Mouse (Mus musculus): Measurements from ENCODE around the gene Eno1. TPM values are rescaled to one million over a fixed set of nuclear protein-coding genes. Genes with fewer than 3 reads are reported as not detected.

Gene Eno1
- polyA plus RNA-seq, 1 experiment, result 1,403 TPM

DNA sequence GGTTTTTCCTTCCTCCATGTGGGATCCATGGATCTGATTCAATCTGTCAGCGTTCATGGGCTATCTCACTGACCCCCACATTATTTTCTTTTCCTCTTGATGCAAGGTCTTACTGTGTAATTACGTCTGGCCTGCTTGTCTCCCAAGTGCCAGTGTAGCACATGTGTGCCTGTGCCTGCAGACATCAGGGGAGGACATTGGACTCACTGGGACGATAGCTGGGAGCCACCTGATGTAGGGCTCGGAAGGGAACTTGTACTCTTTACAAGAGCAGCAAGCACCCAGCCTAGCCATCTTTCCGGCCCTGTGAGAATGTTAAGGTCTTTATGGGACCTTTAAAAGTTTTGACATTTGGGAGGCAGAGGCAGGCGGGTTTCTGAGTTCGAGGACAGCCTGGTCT, 58.3 kb downstream of the Eno1 start:
- Histone ChIP-seq H3K36me3 (ENCODE audit: control insufficient read depth, insufficient read depth, low read length, poor library complexity, severe bottlenecking) (no peaks in the 10 kb centered on the region), H3K27ac (ENCODE audit: insufficient read depth, low read length) (no peak overlapping the region), H3K4me1 (ENCODE audit: control insufficient read depth, insufficient read depth, low read length) (no peaks in the 10 kb centered on the region), H3K9me3 (replicated peaks; ENCODE audit: control insufficient read depth, insufficient read depth, low read length, poor library complexity, severe bottlenecking) (no peaks in the 10 kb centered on the region), H3K9ac (ENCODE audit: low read depth, poor library complexity, severe bottlenecking) (no peak overlapping the region), H3K27me3 (ENCODE audit: control insufficient read depth, insufficient read depth, low read length, poor library complexity, severe bottlenecking) (no peaks in the 10 kb centered on the region), H3K4me3 (ENCODE audit: low read depth, low read length) (no peak overlapping the region)
- TF ChIP-seq EP300 (IDR thresholded peaks at IDR 0.05; ENCODE audit: insufficient read depth, low read depth, low read length) (no peak), POLR2A (IDR thresholded peaks at IDR 0.05; ENCODE audit: insufficient read depth, low read length) (no peak), CTCF (IDR thresholded peaks at IDR 0.05; ENCODE audit: low read depth, low read length) (no peak)

GRCm38 (mm10) chr4:150295966-150296365, 59.4 kb downstream of the Eno1 start:
- no peaks in the 10 kb centered on the region for H3K4me1 ChIP-seq (ENCODE audit: control insufficient read depth, insufficient read depth, low read length)
- no peaks in the 10 kb centered on the region for H3K27me3 ChIP-seq (ENCODE audit: control insufficient read depth, insufficient read depth, low read length, poor library complexity, severe bottlenecking)
- no peak overlapping the region for H3K9ac ChIP-seq (ENCODE audit: low read depth, poor library complexity, severe bottlenecking)
- H3K4me3 ChIP-seq (ENCODE audit: low read depth, low read length), result no peak overlapping the region
- H3K36me3 ChIP-seq (ENCODE audit: control insufficient read depth, insufficient read depth, low read length, poor library complexity, severe bottlenecking), result no peaks in the 10 kb centered on the region
- TF ChIP-seq CTCF (IDR thresholded peaks at IDR 0.05; ENCODE audit: low read depth, low read length), result peak; percentile 50
- no peak for TF ChIP-seq EP300 (IDR thresholded peaks at IDR 0.05; ENCODE audit: insufficient read depth, low read depth, low read length)
- H3K9me3 ChIP-seq (replicated peaks; ENCODE audit: control insufficient read depth, insufficient read depth, low read length, poor library complexity, severe bottlenecking), result no peaks in the 10 kb centered on the region
- no peak overlapping the region for H3K27ac ChIP-seq (ENCODE audit: insufficient read depth, low read length)

Other genes starting within 250 kb of the Eno1 start
- gene H6pd, start 227.7 kb upstream of the Eno1 start, polyA plus RNA-seq (2011; ENCODE audit: insufficient read depth, insufficient read length, low read depth, missing spikeins), result 13.7 and 15.0 TPM in 2 replicates
- 2.2 and 2.7 TPM in 2 replicates for gene Gpr157, start 149.4 kb upstream of the Eno1 start, polyA plus RNA-seq (2011; ENCODE audit: insufficient read depth, insufficient read length, low read depth, missing spikeins)
- gene Slc2a5, start 117.4 kb upstream of the Eno1 start, polyA plus RNA-seq (2011; ENCODE audit: insufficient read depth, insufficient read length, low read depth, missing spikeins), result 2.2 TPM in 2 replicates
- not detected in 2 replicates for gene Slc2a7, start 87.7 kb upstream of the Eno1 start, polyA plus RNA-seq (2011; ENCODE audit: insufficient read depth, insufficient read length, low read depth, missing spikeins)
- not detected in 2 replicates for gene Car6, start 35.4 kb upstream of the Eno1 start, polyA plus RNA-seq (2011; ENCODE audit: insufficient read depth, insufficient read length, low read depth, missing spikeins)
- 77.3 and 93.6 TPM in 2 replicates for gene Rere, start 44.9 kb downstream of the Eno1 start, polyA plus RNA-seq (2011; ENCODE audit: insufficient read depth, insufficient read length, low read depth, missing spikeins)